Mouse (Mus musculus) brain, embryonic 18.5 days (tissue): Measurements from ENCODE around the gene Scgb1a1.

Experiments
- DNase-seq: peaks from one replicate; pipeline ENCODE4 v3.0.0-alpha.2; 2012; ENCODE audit warnings: low read depth, low spot score

The Scgb1a1 gene

GRCm38 (mm10) chr19:9043123-9043522 lies 44.6 kb downstream of the Scgb1a1 start:
- DNase-seq = no peak

- DNase-seq = no peak
These were observed 46.7 kb downstream of the Scgb1a1 start for GRCm38 (mm10) chr19:9041074-9041473.

- no peak for DNase-seq
These were observed 47.1 kb downstream of the Scgb1a1 start for GRCm38 (mm10) chr19:9040649-9041048.

GRCm38 (mm10) chr19:9039928-9040327 lies 47.8 kb downstream of the Scgb1a1 start:
- no peak for DNase-seq

- no peak for DNase-seq
These were observed 48.5 kb downstream of the Scgb1a1 start for GRCm38 (mm10) chr19:9039266-9039665.

- no peak for DNase-seq
These were observed 49.6 kb downstream of the Scgb1a1 start for GRCm38 (mm10) chr19:9038136-9038535.

GRCm38 (mm10) chr19:9035101-9035500 lies 52.7 kb downstream of the Scgb1a1 start:
- no peak for DNase-seq

GRCm38 (mm10) chr19:9034480-9034879 lies 53.3 kb downstream of the Scgb1a1 start:
- no peak for DNase-seq
